Mouse (Mus musculus): ENCODE results near the gene Vwa3b. TPM values are rescaled to one million over a fixed set of nuclear protein-coding genes. Genes with fewer than 3 reads are reported as not detected.

The Vwa3b gene
- total RNA-seq, 2 experiments from 2014 or later: 0.50 to 1.1 TPM

GRCm38 (mm10) chr1:37124696-37125349 lies 98.4 kb downstream of the Vwa3b start:
- no peak for DNase-seq

DNA sequence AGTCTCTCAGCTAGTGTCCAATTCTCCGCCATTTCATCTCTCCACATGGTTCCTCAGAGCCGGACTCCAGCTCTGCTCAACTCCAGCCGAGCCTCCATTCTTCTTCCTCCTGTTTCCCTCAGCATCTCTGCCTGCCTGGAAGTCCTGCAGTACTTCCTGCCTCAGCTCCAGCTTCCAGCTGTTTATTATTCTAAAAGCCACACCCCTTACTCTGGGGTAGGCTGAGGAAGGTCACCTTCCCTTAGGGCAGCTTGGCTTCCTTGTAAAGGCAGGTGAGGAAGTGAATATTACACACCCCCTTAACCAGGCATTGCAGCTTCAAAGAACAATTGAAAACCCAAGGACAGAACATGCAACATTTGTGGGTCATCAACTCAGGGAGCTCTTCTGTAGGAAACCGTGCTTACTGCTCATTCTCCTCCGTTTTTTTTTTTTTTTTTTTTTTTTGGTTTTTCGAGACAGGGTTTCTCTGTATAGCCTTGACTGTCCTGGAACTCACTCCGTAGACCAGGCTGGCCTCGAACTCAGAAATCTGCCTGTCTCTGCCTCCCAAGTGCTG lies 103.7 kb downstream of the Vwa3b start:
- no peak for DNase-seq

DNA sequence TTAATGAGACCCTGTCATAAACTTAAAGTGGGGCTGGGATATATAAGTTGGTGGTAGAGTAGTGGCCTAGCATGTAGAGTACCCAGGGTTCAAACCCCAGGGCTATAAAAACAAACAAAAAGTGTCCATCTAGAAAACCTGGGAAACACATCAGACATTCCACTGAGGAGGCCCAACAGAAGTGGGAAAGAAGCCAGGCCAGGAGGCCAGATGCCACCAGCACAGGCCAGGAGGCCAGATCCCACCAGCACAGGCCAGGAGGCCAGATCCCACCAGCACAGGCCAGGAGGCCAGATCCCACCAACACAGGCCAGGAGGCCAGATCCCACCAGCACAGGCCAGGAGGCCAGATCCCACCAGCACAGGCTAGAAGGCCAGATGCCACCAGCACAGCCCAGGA lies 104.8 kb downstream of the Vwa3b start:
- DNase-seq: no peak

DNA sequence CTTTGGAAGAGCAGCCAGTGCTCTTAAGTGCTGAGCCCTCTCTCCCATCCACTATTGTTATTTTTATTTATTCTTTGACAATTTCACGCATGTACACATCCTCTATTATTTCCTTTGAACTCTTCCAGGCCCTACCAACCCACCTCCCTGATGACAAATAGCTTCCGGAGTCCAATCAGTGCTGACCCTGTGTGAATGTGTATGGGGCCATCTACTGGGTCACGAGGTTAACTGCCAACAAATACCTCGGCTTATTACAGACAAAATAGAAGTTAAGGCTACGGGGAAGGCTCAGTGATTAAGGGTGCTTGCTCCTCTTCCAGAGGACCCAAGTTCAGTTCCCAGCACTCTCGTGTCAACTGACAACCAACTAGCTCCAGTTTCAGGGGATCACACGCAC lies 106.0 kb downstream of the Vwa3b start:
- DNase-seq: no peak

DNA sequence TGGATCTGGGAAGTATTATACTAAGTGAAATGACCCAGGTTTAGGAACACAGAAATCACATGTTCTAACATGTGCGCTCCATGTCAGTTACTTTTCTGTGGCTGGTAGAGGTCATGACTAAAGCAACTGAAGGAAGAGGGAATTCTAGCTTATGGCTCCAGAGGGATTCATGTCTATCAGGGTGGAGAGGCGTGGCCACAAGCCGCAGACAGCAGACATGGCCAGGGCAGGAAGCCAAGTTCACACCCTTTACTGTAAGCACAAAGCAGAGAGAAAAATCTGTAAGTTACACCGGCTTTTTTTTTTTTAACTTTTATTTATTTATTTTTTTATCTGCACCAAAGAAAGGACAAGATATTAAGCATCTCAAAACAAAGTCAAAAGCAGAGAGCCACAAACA lies 119.6 kb downstream of the Vwa3b start:
- no peak for DNase-seq

- DNase-seq: no peak
Observed at GRCm38 (mm10) chr1:37149866-37150265, 123.5 kb downstream of the Vwa3b start.

- no peak for DNase-seq
Observed at GRCm38 (mm10) chr1:37151896-37152295, 125.5 kb downstream of the Vwa3b start.

GRCm38 (mm10) chr1:37166066-37166465 lies 139.7 kb downstream of the Vwa3b start:
- no peak for DNase-seq

DNA sequence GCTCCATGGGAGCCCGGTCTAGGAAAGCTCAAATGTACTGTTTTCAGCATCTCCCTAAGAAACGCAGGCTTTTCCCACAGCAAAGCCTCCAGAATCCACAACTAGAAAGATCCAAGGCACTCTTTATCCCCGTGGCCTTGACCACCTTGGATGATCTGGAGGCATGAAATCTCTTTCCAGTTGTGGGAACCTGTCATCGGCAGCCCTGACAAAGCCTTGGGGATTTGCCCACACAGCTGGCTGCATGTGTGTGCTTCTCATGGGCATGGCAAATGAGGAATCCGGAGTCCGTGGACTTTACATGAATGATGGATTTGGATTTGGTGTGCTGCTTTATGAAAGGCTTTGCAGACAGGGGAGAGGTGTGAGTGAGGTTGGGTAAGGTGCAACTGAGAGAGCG lies 141.5 kb downstream of the Vwa3b start:
- DNase-seq: no peak

DNA sequence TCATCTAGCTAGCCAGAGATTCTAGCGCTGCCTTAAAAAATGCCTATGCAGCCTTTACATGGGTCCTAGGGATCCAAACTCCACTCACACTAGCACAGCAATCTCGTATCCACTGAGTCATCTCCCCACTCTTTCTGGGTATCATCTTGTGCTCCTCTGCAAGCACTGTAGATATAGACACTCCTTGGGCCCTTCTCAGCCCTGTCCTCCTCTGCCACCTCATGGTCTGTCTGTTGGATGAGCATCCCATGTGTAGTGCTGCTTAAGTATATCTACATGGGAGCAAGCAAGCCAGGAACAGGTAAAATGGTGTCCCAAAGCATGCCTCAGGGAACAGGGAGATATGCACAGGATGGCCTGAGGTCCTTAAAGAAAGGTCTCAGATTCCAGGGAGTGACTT lies 151.5 kb downstream of the Vwa3b start:
- no peak for DNase-seq

DNA sequence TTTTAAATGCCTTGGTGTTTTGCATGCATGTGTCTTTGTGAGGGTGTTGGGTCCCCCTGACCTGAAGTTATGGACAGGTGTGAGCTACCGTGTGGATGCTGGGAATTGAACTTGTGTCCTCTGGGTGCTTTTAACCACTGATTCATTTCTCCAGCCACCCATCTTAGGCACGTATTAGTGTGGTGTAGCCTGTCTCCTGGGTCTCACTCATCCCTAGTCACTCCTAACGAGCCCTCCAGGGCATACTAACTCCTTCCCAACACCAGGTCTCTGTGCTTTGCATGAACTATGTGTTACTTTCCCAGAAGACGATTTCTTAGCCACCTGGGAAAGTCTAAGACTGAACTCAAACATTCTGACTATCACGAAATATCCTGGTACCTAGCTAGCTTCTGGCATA lies 153.5 kb downstream of the Vwa3b start:
- DNase-seq: no peak

GRCm38 (mm10) chr1:37187050-37187449 lies 160.7 kb downstream of the Vwa3b start:
- no peak for DNase-seq

GRCm38 (mm10) chr1:37194607-37195006 lies 168.2 kb downstream of the Vwa3b start:
- peak in 1 of 2 experiments; percentile 13 for DNase-seq

DNA sequence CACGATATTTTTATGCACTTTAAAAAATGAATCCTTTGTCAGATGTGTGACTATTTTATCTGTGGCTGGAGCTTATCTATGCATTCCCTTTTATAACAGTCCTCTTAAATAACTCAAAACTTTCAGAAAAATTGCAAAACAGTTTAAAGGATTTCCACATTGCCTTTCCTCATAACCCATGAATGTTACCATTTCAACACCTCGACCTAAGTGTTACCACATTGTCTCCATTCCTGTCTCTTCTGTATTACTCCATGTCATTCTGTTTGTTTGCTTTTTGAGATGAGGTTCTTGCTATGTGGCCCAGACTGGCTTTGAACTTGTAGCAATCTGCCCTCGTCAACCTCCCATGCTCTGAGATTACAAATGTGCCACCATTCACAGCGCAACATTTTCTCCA lies 175.0 kb downstream of the Vwa3b start:
- no peak for DNase-seq

DNA sequence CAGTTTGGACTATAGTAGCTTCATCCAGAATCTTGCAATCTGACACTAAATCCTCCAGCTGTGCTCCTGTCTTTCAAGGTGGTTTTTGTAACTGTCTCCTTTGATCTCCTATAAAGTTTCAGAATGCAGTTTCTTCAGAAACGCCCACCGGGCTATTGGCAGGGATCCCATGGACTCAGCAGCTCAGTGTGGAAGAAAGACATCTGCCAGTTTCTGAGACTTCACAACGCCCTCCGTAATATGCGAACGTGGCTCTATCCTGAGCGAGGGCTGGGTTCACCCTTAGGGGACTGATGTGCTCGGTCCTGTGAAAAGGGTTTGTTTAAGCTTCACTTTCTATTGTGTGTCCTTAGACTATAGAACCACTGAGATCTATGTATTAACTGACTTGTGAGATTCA lies 181.3 kb downstream of the Vwa3b start:
- no peak for DNase-seq

GRCm38 (mm10) chr1:37212375-37212774 lies 186.0 kb downstream of the Vwa3b start:
- DNase-seq: no peak

GRCm38 (mm10) chr1:37214144-37214543 lies 187.7 kb downstream of the Vwa3b start, which contains the start of gene Cnga3:
Gene Cnga3 (plus strand): TSS chr1:37214434.
- DNase-seq: no peak

DNA sequence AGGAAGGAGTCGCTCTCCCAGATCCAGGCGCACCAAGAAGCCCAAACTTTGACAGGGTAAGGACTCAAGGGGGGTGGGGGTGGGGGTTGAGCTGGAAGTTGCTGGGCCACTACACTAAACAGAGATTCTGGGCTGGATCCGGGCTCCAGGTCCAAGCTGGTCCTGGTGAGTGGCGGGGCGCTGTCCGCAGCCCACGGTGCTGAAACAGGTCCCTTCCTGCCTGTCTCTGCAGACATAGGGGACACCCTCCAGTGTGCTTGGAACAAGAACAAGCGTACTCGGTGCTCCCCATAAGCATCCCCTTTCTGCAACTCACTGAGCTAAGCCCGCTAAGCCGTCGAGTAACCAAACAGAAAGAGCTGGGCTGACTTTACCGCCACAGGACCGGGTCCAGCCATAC lies 192.0 kb downstream of the Vwa3b start:
- peak; percentile 28 to 51 for DNase-seq

DNA sequence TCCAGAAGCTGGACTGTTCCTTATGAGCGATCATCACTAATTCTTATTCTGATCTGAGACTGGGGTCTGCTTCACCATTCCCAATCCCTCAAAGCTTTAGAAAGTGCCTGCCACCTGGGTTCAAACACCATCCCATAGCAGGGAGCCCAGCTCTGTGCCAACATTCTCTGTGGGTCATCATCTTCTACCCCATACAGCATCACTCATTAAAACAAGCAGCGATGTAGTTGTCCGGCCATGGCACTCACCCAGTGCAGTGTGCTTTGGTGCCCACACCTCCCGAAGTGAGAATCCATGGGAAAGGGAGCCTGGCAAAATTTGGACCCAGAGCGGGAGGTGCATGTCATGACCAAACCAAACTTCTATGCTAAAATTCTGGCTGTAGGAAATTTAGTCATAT lies 193.2 kb downstream of the Vwa3b start:
- DNase-seq: no peak

- no peak for DNase-seq
Observed at GRCm38 (mm10) chr1:37220134-37220907, 193.9 kb downstream of the Vwa3b start.

DNA sequence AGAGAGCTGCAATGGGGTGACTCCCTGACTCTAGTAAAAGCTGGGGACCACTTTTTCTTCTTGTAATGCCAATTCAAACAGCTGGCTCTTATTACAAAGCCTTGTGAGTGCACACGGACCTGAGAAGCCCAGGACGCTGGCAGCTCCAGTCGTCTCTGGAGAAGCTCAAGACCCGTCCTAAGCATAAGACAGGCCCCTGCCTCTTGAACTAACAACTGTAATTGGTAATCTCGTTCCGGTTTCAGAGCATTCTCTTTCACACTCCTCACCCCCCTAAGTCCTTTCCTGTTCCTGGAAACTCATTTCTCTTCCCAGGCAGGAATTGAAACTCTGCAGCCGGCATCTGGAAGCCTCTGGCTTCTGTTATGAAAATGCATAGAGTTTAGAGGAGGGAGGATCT lies 195.6 kb downstream of the Vwa3b start:
- no peak for DNase-seq

GRCm38 (mm10) chr1:37230404-37230803 lies 204.0 kb downstream of the Vwa3b start:
- DNase-seq: peak; percentile 31 to 48

DNA sequence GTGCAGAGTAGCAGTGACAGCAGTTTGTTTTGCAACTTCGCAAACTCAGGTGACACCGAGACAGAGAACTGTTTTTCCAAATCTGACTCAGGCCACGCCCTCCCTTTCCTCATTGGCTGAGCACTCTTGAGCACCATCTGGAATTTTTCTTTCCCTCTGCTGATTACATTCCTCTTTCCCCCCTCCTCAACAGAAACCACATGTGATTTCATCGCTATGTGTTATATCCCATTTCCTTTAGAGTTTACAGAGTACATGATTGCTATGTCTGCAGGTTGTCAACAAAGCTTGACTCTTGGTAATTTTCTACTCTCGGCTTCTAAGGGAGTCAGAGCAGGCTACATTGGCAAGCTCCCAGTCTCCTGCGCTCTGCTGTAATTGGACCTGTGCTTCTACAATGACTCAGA lies 204.9 kb downstream of the Vwa3b start:
- DNase-seq: peak; percentile 58 to 65
